Mouse (Mus musculus): ENCODE results near the gene Banf1.

- TF ChIP-seq MYOG (IDR thresholded peaks at IDR 0.05; ENCODE audit: control insufficient read depth, extremely low read depth, insufficient read length): no peak
- TF ChIP-seq CTCF (IDR thresholded peaks at IDR 0.05; ENCODE audit: control insufficient read depth, insufficient read depth, insufficient read length): peak; percentile 13
- no peak for TF ChIP-seq CEBPB (IDR thresholded peaks at IDR 0.05; ENCODE audit: low read depth)
- TF ChIP-seq MAX (IDR thresholded peaks at IDR 0.05): no peak
- no peak for TF ChIP-seq FOSL1 (IDR thresholded peaks at IDR 0.05; ENCODE audit: insufficient read depth, low read length, poor library complexity, severe bottlenecking)
- TF ChIP-seq USF1 (IDR thresholded peaks at IDR 0.05; ENCODE audit: low read depth): no peak
Observed at GRCm38 (mm10) chr19:5348526-5349501, 18.2 kb downstream of the Banf1 start.
